Mouse (Mus musculus) forebrain, embryonic 11.5 days (tissue): Measurements from ENCODE around the gene Stx5a. TPM values are rescaled to one million over a fixed set of nuclear protein-coding genes. Genes with fewer than 3 reads are reported as not detected.
"Not testable (repeated sequence)": the region's sequence is repeated elsewhere in the genome, so short reads cannot be mapped to it uniquely, and the experiment has no call there.

ENCODE experiments used
- ATAC-seq: fragments of 200-750 bp; cut with Nextera tagmentation; replicated peaks from 2 replicates; pipeline ENCODE4 v1.8.0; 2017; ENCODE audit warnings: moderate TSS enrichment; ENCODE audit not compliant: low FRiP score
- DNase-seq: peaks from one replicate; pipeline ENCODE4 v3.0.0-alpha.2; 2017; ENCODE audit warnings: low spot score
- H3K27ac ChIP-seq: fragments of 300-500 bp; sonication (generic); 2 replicates; pipeline ENCODE4 v1.5.1; 2014; ENCODE audit warnings: low read depth, low read length
- H3K27me3 ChIP-seq: fragments of 300-500 bp; sonication (generic); 2 replicates; pipeline ENCODE4 v1.6.1; 2014; ENCODE audit warnings: mild to moderate bottlenecking, low read length, mixed read lengths; ENCODE audit not compliant: control insufficient read depth, insufficient read depth
- H3K36me3 ChIP-seq: fragments of 300-500 bp; sonication (generic); 2 replicates; pipeline ENCODE4 v1.6.1; 2014; ENCODE audit warnings: mild to moderate bottlenecking, low read length, moderate library complexity, mixed read lengths; ENCODE audit not compliant: control insufficient read depth, insufficient read depth
- H3K4me1 ChIP-seq: fragments of 300-500 bp; sonication (generic); replicated peaks from 2 replicates; pipeline ENCODE4 v1.6.1; 2014; ENCODE audit warnings: low read length, mixed read lengths; ENCODE audit not compliant: control insufficient read depth, insufficient read depth
- H3K4me2 ChIP-seq: fragments of 300-500 bp; sonication (generic); 2 replicates; pipeline ENCODE4 v1.6.1; 2014; ENCODE audit warnings: low read depth, mild to moderate bottlenecking, low read length, moderate library complexity, mixed read lengths; ENCODE audit not compliant: severe bottlenecking
- H3K4me3 ChIP-seq: fragments of 300-500 bp; sonication (generic); 2 replicates; pipeline ENCODE4 v1.5.1; 2014; ENCODE audit warnings: low read depth, low read length
- H3K9ac ChIP-seq: fragments of 300-500 bp; sonication (generic); 2 replicates; pipeline ENCODE4 v1.6.1; 2014; ENCODE audit warnings: low read length
- H3K9me3 ChIP-seq: fragments of 300-500 bp; sonication (generic); 2 replicates; pipeline ENCODE4 v1.6.1; 2016; ENCODE audit warnings: low read length, mixed read lengths; ENCODE audit not compliant: control insufficient read depth
- WGBS: fragments of 180-500 bp; shearing (Covaris S2); extraction: QIAGEN DNeasy Blood & Tissue Kit; methylation state at CpG from one replicate; pipeline ENCODE4 v1.1.7; 2014; 5-methylcytosine and 5-hydroxymethylcytosine counted together
- polyA plus RNA-seq: library from polyadenylated mRNA; unstranded; fragments of >200 nt; fragmentation: Nextera tagmentation; extraction: Ambion mirVana; gene quantifications from 2 replicates; pipeline ENCODE4 v1.2.1, GENCODE M21; 2014

Gene Stx5a
- polyA plus RNA-seq, 1 experiment from 2014 or later = 93.8 TPM

GRCm38 (mm10) chr19:8728335-8729099 is 12.7 kb upstream of the Stx5a start:
- not testable (repeated sequence) for H3K27ac ChIP-seq, H3K27me3 ChIP-seq, DNase-seq, H3K9me3 ChIP-seq, ATAC-seq, H3K9ac ChIP-seq, H3K4me3 ChIP-seq, H3K4me1 ChIP-seq, H3K4me2 ChIP-seq
- peaks cover 10% of the 10 kb centered on the region; the same call in 1 of the 2 replicates for H3K36me3 ChIP-seq
- WGBS = 50% methylated on average over 3 of the region's 3 CpGs

- Histone ChIP-seq H3K27ac (no peak overlapping the region), H3K4me2 (no peak overlapping the region), H3K27me3 (no peaks in the 10 kb centered on the region), H3K4me1 (0 out of 2 replicates have a peak, but pooled peaks cover 3% of the 10 kb centered on the region), H3K36me3 (peaks cover 2% of the 10 kb centered on the region; the same call in 1 of the 2 replicates), H3K9me3 (no peaks in the 10 kb centered on the region), H3K4me3 (no peak overlapping the region), H3K9ac (no peak overlapping the region)
- no peak for ATAC-seq
- DNase-seq = no peak
- 79% methylated on average over 3 of the region's 3 CpGs for WGBS
Observed at GRCm38 (mm10) chr19:8734334-8734733, 6.9 kb upstream of the Stx5a start.

- H3K9ac ChIP-seq = peak within 1 kb of the TSS; percentile 75
- WGBS = under 1% methylated on average over 32 of the region's 32 CpGs
- peak within 1 kb of the TSS; percentile 88 for H3K4me3 ChIP-seq
- peak; percentile 94 for DNase-seq
- peaks cover 5% of the 10 kb centered on the region for H3K4me1 ChIP-seq
- H3K27ac ChIP-seq = no peak within 1 kb of the TSS
- no peaks in the 10 kb centered on the region for H3K27me3 ChIP-seq
- H3K9me3 ChIP-seq = no peaks in the 10 kb centered on the region
- peak; percentile 94 for ATAC-seq
- H3K4me2 ChIP-seq = peak within 1 kb of the TSS; percentile 81
- peaks cover 5% of the 10 kb centered on the region for H3K36me3 ChIP-seq
Observed at GRCm38 (mm10) chr19:8735389-8736159, 5.6 kb upstream of the Stx5a start, which contains the start of gene Wdr74. Gene Wdr74 (plus strand): TSS chr19:8735827.

- Histone ChIP-seq H3K9ac (peak overlapping the region; percentile 75), H3K27me3 (no peaks in the 10 kb centered on the region), H3K4me3 (peak overlapping the region; percentile 88), H3K9me3 (no peaks in the 10 kb centered on the region), H3K4me1 (peaks cover 10% of the 10 kb centered on the region), H3K27ac (no peak overlapping the region), H3K4me2 (peak overlapping the region; percentile 81), H3K36me3 (peaks cover 5% of the 10 kb centered on the region)
- 3% methylated on average over 11 of the region's 11 CpGs for WGBS
- no peak for DNase-seq
- no peak for ATAC-seq
Observed at GRCm38 (mm10) chr19:8736160-8736467, 5.1 kb upstream of the Stx5a start.

- Histone ChIP-seq H3K27me3 (no peaks in the 10 kb centered on the region), H3K9me3 (no peaks in the 10 kb centered on the region), H3K4me1 (peaks cover 15% of the 10 kb centered on the region), H3K27ac (no peak overlapping the region), H3K36me3 (peaks cover 8% of the 10 kb centered on the region), H3K4me3 (no peak overlapping the region), H3K9ac (no peak overlapping the region), H3K4me2 (no peak overlapping the region)
- no peak for DNase-seq
- ATAC-seq = no peak
- WGBS = 92% methylated on average over 7 of the region's 7 CpGs
Observed at GRCm38 (mm10) chr19:8738911-8739310, 2.3 kb upstream of the Stx5a start.

GRCm38 (mm10) chr19:8739646-8740045 is 1.6 kb upstream of the Stx5a start:
- Histone ChIP-seq H3K27me3 (no peaks in the 10 kb centered on the region), H3K36me3 (peaks cover 8% of the 10 kb centered on the region), H3K9me3 (no peaks in the 10 kb centered on the region), H3K4me3 (no peak overlapping the region), H3K9ac (no peak overlapping the region), H3K4me2 (no peak overlapping the region), H3K4me1 (peaks cover 15% of the 10 kb centered on the region), H3K27ac (no peak overlapping the region)
- WGBS = 90% methylated on average over 6 of the region's 6 CpGs
- no peak for ATAC-seq
- DNase-seq = no peak

GRCm38 (mm10) chr19:8740603-8741002 is 610 bp upstream of the Stx5a start, which contains the start of gene 1700092M07Rik:
Gene 1700092M07Rik (plus strand): TSS chr19:8740718.
- Histone ChIP-seq H3K4me1 (peaks cover 12% of the 10 kb centered on the region), H3K27me3 (no peaks in the 10 kb centered on the region), H3K4me3 (peak within 1 kb of the TSS; percentile 67), H3K27ac (peak within 1 kb of the TSS; percentile 87), H3K9ac (peak within 1 kb of the TSS; percentile 62), H3K9me3 (no peaks in the 10 kb centered on the region), H3K4me2 (peak within 1 kb of the TSS; percentile 79; the same call in 1 of the 2 replicates), H3K36me3 (peaks cover 8% of the 10 kb centered on the region)
- WGBS = 70% methylated on average over 14 of the region's 14 CpGs
- DNase-seq (peak; percentile 53), ATAC-seq (no peak)

- H3K4me3 ChIP-seq = peak overlapping the region; percentile 67
- no peaks in the 10 kb centered on the region for H3K9me3 ChIP-seq
- WGBS = 25% methylated on average over 14 of the region's 14 CpGs
- peak; percentile 55 for DNase-seq
- peak overlapping the region; percentile 79 for H3K4me2 ChIP-seq
- H3K4me1 ChIP-seq = peaks cover 12% of the 10 kb centered on the region
- peaks cover 8% of the 10 kb centered on the region for H3K36me3 ChIP-seq
- no peaks in the 10 kb centered on the region for H3K27me3 ChIP-seq
- no peak overlapping the region for H3K27ac ChIP-seq
- H3K9ac ChIP-seq = peak overlapping the region; percentile 62
- no peak for ATAC-seq
Observed at GRCm38 (mm10) chr19:8742176-8742575, 963 bp downstream of the Stx5a start.
